Mouse (Mus musculus) liver, adult (tissue): ENCODE data around the gene Mgat5.

Experiments
- GATA4 ChIP-seq: IDR thresholded peaks from 2 replicates; pipeline ENCODE4 v1.6.1; 2014; ENCODE audit warnings: mild to moderate bottlenecking, low read length; ENCODE audit not compliant: insufficient replicate concordance

Gene Mgat5

GRCm38 (mm10) chr1:127306024-127306771, 101.4 kb downstream of the Mgat5 start:
- TF ChIP-seq GATA4 = no peak

GRCm38 (mm10) chr1:127307361-127307760, 102.5 kb downstream of the Mgat5 start:
- TF ChIP-seq GATA4 = no peak

GRCm38 (mm10) chr1:127308207-127308725, 103.5 kb downstream of the Mgat5 start:
- no peak for TF ChIP-seq GATA4

- no peak for TF ChIP-seq GATA4
Observed at GRCm38 (mm10) chr1:127308989-127309701, 104.3 kb downstream of the Mgat5 start.

- no peak for TF ChIP-seq GATA4
Observed at GRCm38 (mm10) chr1:127310011-127310410, 105.2 kb downstream of the Mgat5 start.

- TF ChIP-seq GATA4 = no peak
Observed at GRCm38 (mm10) chr1:127310703-127311102, 105.9 kb downstream of the Mgat5 start.

- TF ChIP-seq GATA4 = no peak
Observed at GRCm38 (mm10) chr1:127313652-127314350, 109.0 kb downstream of the Mgat5 start.

- TF ChIP-seq GATA4 = no peak
Observed at GRCm38 (mm10) chr1:127315763-127316627, 111.2 kb downstream of the Mgat5 start.

GRCm38 (mm10) chr1:127316651-127317050, 111.8 kb downstream of the Mgat5 start:
- no peak for TF ChIP-seq GATA4

GRCm38 (mm10) chr1:127317541-127317940, 112.7 kb downstream of the Mgat5 start:
- no peak for TF ChIP-seq GATA4

GRCm38 (mm10) chr1:127318486-127318885, 113.7 kb downstream of the Mgat5 start:
- no peak for TF ChIP-seq GATA4

- no peak for TF ChIP-seq GATA4
Observed at GRCm38 (mm10) chr1:127319768-127320167, 115.0 kb downstream of the Mgat5 start.

GRCm38 (mm10) chr1:127320956-127321355, 116.1 kb downstream of the Mgat5 start:
- no peak for TF ChIP-seq GATA4

GRCm38 (mm10) chr1:127321638-127322037, 116.8 kb downstream of the Mgat5 start:
- TF ChIP-seq GATA4 = no peak; the same call in 1 of the 2 replicates
